Mouse (Mus musculus) heart, embryonic 14.5 days (tissue): ENCODE measurements at regions not wholly inside any gene's neighbourhood (a gene's known extent, or its start where the extent isn't known, plus 50 kb on each side); places are given as distances from the start of the nearest gene placed in this dataset.

Experiments used
- ATAC-seq: fragments of 200-750 bp; cut with Nextera tagmentation; 2 replicates; pipeline ENCODE4 v1.8.0; 2017; ENCODE audit warnings: low read depth, moderate TSS enrichment; ENCODE audit not compliant: insufficient number of reproducible peaks, insufficient read depth, low FRiP score
- H3K27ac ChIP-seq, 2 experiments: fragments of 200-500 bp in 1 of 2; fragments of 300-500 bp in 1 of 2; sonication (generic) in 1 of 2; replicated peaks in 1 of 2; 2 replicates each; pipeline ENCODE4 v1.5.1; 2012 to 2014; ENCODE audit warnings: low read depth in 2 of 2, low read length in 2 of 2, control low read depth in 1 of 2, mild to moderate bottlenecking in 1 of 2, mixed read lengths in 1 of 2; ENCODE audit not compliant: control insufficient read depth in 1 of 2, insufficient read depth in 1 of 2
- H3K27me3 ChIP-seq: fragments of 300-500 bp; sonication (generic); 2 replicates; pipeline ENCODE4 v1.6.1; 2014; ENCODE audit warnings: mild to moderate bottlenecking, low read length, control low read depth; ENCODE audit not compliant: control insufficient read depth, insufficient read depth
- H3K36me3 ChIP-seq: fragments of 300-500 bp; sonication (generic); 2 replicates; pipeline ENCODE4 v1.6.1; 2014; ENCODE audit warnings: mild to moderate bottlenecking, control low read depth, low read length, mixed read lengths; ENCODE audit not compliant: control insufficient read depth, insufficient read depth
- H3K4me1 ChIP-seq, 2 experiments: fragments of 200-500 bp in 1 of 2; fragments of 300-500 bp in 1 of 2; sonication (generic) in 1 of 2; 2 replicates each; pipeline ENCODE4 v1.6.1; 2012 to 2014; ENCODE audit warnings: low read length in 2 of 2, control low read depth in 1 of 2, mixed read lengths in 1 of 2; ENCODE audit not compliant: control insufficient read depth in 2 of 2, insufficient read depth in 2 of 2
- H3K4me2 ChIP-seq: fragments of 300-500 bp; sonication (generic); 2 replicates; pipeline ENCODE4 v1.6.1; 2014; ENCODE audit warnings: mild to moderate bottlenecking, low read length
- H3K4me3 ChIP-seq, 2 experiments: fragments of 200-500 bp in 1 of 2; fragments of 300-500 bp in 1 of 2; sonication (generic) in 1 of 2; 2 replicates each; pipeline ENCODE4 v1.5.1; 2012 to 2014; ENCODE audit warnings: low read length in 2 of 2, mild to moderate bottlenecking in 2 of 2, control low read depth in 1 of 2, low read depth in 1 of 2, moderate library complexity in 1 of 2; ENCODE audit not compliant: control insufficient read depth in 1 of 2, insufficient read depth in 1 of 2
- H3K9ac ChIP-seq: fragments of 300-500 bp; sonication (generic); 2 replicates; pipeline ENCODE4 v1.6.1; 2014; ENCODE audit warnings: mild to moderate bottlenecking, low read length
- H3K9me3 ChIP-seq: fragments of 300-500 bp; sonication (generic); 2 replicates; pipeline ENCODE4 v1.6.1; 2016; ENCODE audit warnings: low read length, control low read depth; ENCODE audit not compliant: control insufficient read depth
- WGBS: fragments of 180-500 bp; shearing (Covaris S2); extraction: QIAGEN DNeasy Blood & Tissue Kit; methylation state at CpG from one replicate; pipeline ENCODE4 v1.1.7; 2014; 5-methylcytosine and 5-hydroxymethylcytosine counted together

DNA sequence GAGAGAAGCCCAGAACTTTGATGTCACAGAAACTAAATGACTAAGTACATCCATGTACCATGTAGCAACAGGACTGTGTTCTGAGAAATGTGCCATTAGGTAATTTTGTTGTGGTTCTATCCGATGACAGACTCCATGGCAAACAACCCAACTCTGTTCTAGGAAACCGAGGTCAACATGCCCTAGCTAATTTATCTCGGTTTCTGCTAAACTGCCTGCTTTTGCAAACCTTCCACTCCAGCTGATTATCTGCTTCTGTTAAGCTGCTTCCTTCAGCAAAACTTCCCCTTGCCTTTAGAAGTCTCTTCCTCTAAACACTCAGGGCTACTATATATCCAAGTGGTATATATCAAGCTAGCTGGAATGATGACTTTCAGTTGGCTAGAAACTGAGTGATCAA is 178.8 kb upstream of the Fer start:
- ATAC-seq = no peak
- no peaks in the 10 kb centered on the region for H3K9me3 ChIP-seq
- no peak overlapping the region for H3K27ac ChIP-seq
- H3K4me2 ChIP-seq = no peak overlapping the region
- 52% methylated on average over 3 of the region's 3 CpGs for WGBS
- H3K36me3 ChIP-seq = no peaks in the 10 kb centered on the region
- peaks cover 0 to under 1% of the 10 kb centered on the region in 2 experiments; a peak in 1 of 4 replicates for H3K4me1 ChIP-seq
- no peaks in the 10 kb centered on the region for H3K27me3 ChIP-seq
- H3K4me3 ChIP-seq = no peak overlapping the region
- no peak overlapping the region for H3K9ac ChIP-seq

DNA sequence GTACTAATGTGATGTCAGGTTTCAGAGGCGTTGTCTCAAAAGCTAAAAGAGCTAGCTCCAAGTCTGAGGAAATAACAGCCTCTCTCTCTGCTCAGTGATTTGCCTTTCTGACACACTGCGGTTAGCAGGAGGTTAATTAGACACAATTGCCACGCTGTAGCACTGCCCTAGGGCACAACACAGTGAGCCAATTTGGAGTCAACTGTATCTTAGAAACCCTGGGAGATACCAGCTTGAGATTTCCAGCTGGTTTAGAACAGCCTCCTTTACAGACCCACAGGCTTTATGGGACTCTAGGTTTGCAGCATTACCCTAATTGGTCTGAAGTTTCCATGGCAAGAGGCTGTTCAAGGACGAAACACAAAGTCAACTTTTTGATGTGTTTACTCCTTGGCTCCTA is 176.9 kb upstream of the Fer start:
- H3K36me3 ChIP-seq = no peaks in the 10 kb centered on the region
- H3K27me3 ChIP-seq = no peaks in the 10 kb centered on the region
- ATAC-seq = no peak
- H3K9me3 ChIP-seq = no peaks in the 10 kb centered on the region
- 67% methylated on average over 4 of the region's 4 CpGs for WGBS
- H3K9ac ChIP-seq = no peak overlapping the region
- no peak overlapping the region for H3K4me3 ChIP-seq
- H3K4me1 ChIP-seq = no peaks in the 10 kb centered on the region; a peak in 1 of 4 replicates
- H3K27ac ChIP-seq = no peak overlapping the region
- no peak overlapping the region for H3K4me2 ChIP-seq

DNA sequence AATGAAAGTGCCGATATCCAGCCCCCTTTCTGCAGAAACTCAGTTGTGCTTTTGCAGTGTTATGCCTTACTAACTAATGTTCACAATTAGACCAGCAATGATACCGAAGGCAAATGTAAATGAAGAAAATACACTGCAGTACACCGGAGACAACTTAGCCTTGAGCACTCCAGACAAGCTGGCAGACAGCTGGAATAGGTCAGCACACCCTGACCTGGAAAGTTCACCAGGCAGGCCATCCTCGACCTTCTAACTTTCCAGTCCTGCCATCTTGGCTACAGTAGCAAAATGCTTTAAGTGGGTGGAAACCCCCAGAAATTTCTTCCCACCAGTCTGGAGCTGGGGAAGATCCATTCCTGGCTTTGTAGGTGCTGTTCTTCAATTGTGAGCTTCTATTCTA is 176.5 kb upstream of the Fer start:
- no peak for ATAC-seq
- H3K4me1 ChIP-seq = no peaks in the 10 kb centered on the region; a peak in 1 of 4 replicates
- WGBS = 77% methylated on average over 4 of the region's 4 CpGs
- no peak overlapping the region for H3K4me2 ChIP-seq
- H3K9ac ChIP-seq = no peak overlapping the region
- H3K4me3 ChIP-seq = no peak overlapping the region
- H3K27me3 ChIP-seq = no peaks in the 10 kb centered on the region
- H3K27ac ChIP-seq = no peak overlapping the region
- H3K9me3 ChIP-seq = no peaks in the 10 kb centered on the region
- H3K36me3 ChIP-seq = no peaks in the 10 kb centered on the region

DNA sequence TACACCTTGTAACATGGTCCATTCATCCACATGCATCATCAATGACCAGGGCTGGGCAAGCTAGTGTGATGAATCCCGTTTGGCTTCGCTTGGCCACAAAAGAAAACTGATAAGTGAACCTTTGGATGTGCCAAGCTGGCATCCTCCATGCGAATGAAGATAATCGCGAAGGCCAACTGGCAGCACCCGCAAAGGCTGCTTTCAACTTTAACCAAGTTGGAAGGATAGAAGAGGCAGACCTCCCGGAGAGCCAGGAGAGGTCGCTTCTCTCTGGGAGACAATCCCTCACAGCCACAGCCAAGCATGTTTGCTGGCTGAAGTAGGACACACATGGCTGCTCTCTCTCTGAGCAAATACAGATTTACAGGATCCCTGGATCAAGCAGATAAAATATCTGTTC is 173.6 kb upstream of the Fer start:
- Histone ChIP-seq H3K4me1 (no peaks in the 10 kb centered on the region), H3K9me3 (no peaks in the 10 kb centered on the region), H3K4me3 (no peak overlapping the region), H3K9ac (no peak overlapping the region), H3K27ac (no peak overlapping the region), H3K27me3 (no peaks in the 10 kb centered on the region), H3K4me2 (no peak overlapping the region), H3K36me3 (no peaks in the 10 kb centered on the region)
- 75% methylated on average over 8 of the region's 8 CpGs for WGBS
- no peak for ATAC-seq

DNA sequence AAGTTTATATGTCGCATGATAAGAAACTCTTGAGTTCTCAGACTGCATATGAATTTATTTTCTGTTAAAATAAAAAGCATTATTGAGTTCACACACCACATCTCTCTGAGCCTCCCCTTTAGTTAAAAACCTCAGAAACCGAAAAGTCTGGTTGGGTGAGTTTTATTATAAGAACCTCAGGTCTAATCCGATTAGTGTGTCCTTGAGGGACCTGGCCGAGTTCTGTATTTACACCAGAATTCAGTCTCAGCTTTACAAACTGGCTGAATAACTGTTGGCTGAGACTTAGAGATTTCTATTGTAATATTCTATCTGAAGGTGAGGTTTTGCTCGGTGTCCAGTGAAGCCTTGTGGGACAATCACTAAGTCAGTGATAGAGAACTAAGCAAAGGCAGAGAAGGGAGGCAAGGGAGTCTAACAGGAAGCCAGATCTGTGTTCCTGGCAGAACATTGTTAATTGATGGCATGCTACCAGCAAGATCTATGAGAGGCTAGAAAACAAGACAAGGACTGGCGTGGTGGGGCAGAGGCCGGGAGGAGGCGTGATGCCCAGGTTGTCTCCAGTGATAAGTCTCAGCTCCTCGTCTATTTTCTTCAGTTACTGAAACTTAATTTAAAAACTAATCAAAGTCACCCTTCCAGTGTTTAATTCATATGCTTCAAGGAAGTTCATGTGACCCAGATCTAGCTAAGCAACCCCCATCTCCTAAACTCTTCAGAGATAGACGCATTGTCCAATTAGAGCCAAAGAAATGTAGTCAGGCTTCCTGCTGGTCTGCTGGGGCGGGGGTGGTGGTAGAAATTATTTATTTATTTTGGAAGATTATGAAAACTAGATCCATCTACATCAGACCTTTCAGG is 171.8 kb upstream of the Fer start:
- WGBS = 73% methylated on average over 11 of the region's 11 CpGs
- H3K9ac ChIP-seq = no peak overlapping the region
- H3K4me2 ChIP-seq = no peak overlapping the region
- H3K9me3 ChIP-seq = no peaks in the 10 kb centered on the region
- no peak overlapping the region for H3K4me3 ChIP-seq
- H3K27ac ChIP-seq = no peak overlapping the region
- H3K36me3 ChIP-seq = no peaks in the 10 kb centered on the region
- H3K4me1 ChIP-seq = no peaks in the 10 kb centered on the region
- no peak for ATAC-seq
- no peaks in the 10 kb centered on the region for H3K27me3 ChIP-seq

DNA sequence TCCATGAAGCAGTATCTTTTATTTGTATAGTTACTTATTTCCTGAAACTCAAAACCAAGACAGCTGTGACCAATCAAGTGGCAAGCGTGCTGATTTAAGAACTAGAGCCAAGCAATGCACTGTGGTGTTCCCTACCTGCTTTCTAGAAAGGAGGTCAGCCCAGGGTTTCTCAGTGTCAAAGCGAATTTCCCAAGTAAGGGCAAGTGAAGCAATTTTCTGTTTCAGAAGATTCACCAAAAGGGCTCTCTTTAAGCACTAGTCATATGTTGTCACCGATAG is 171.2 kb upstream of the Fer start:
- no peaks in the 10 kb centered on the region for H3K4me1 ChIP-seq
- no peak overlapping the region for H3K27ac ChIP-seq
- no peaks in the 10 kb centered on the region for H3K27me3 ChIP-seq
- 74% methylated on average over 3 of the region's 3 CpGs for WGBS
- H3K4me3 ChIP-seq = no peak overlapping the region
- no peak overlapping the region for H3K4me2 ChIP-seq
- no peak overlapping the region for H3K9ac ChIP-seq
- H3K9me3 ChIP-seq = no peaks in the 10 kb centered on the region
- H3K36me3 ChIP-seq = no peaks in the 10 kb centered on the region
- ATAC-seq = no peak

DNA sequence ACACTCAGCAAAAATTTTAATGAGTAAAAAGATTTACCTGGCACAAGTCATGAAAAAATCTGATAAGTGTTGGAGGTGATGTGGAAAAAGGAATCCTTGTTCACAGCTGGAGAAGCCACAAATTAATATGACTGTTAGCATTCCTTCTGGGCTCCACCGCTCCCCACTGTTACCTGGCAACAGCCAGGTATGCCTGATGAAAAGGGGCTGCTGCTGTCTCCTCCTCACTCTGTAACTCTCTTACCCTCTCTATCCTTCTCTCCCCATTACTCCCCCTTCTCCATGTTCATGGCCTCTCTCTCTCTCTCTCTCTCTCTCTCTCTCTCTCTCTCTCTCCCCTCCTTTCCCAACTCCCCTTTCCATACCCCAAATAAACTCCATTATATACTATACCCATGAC is 169.6 kb upstream of the Fer start:
- 89% methylated on average over 1 of the region's 1 CpGs for WGBS
- no peak overlapping the region for H3K27ac ChIP-seq
- H3K36me3 ChIP-seq = no peaks in the 10 kb centered on the region
- H3K4me3 ChIP-seq = no peak overlapping the region
- H3K4me2 ChIP-seq = no peak overlapping the region
- H3K9ac ChIP-seq = no peak overlapping the region
- ATAC-seq = no peak
- no peaks in the 10 kb centered on the region for H3K4me1 ChIP-seq
- no peaks in the 10 kb centered on the region for H3K27me3 ChIP-seq
- H3K9me3 ChIP-seq = no peaks in the 10 kb centered on the region

DNA sequence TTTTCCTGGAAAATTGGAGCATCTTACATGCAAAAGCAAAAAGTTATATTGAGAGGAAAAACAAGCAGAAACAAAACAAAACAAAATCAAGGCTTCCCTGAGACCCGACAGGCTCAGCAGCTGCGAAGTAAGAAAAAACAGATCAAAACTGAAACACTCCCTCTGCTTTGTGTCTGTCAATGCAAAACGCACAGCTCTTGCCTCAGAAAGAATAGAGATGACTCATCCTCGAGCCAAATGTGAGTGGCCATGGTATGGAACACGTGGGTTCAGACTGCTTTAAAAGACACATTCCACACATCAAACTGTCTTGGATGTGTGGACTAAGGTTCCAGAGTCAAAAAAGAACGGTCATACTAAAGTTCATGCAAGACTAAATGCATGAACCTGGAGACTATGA is 163.3 kb upstream of the Fer start:
- no peak overlapping the region for H3K27ac ChIP-seq
- no peaks in the 10 kb centered on the region for H3K27me3 ChIP-seq
- WGBS = 64% methylated on average over 6 of the region's 6 CpGs
- no peak overlapping the region for H3K4me3 ChIP-seq
- no peaks in the 10 kb centered on the region for H3K4me1 ChIP-seq
- H3K36me3 ChIP-seq = no peaks in the 10 kb centered on the region
- no peak overlapping the region for H3K4me2 ChIP-seq
- H3K9ac ChIP-seq = no peak overlapping the region
- no peaks in the 10 kb centered on the region for H3K9me3 ChIP-seq
- no peak for ATAC-seq
